Mouse (Mus musculus) urinary bladder, postnatal 25 days (tissue): ENCODE results near the gene Ddx19a.
"Not testable (repeated sequence)": the region's sequence is repeated elsewhere in the genome, so short reads cannot be mapped to it uniquely, and the experiment has no call there.

Source experiments
- DNase-seq: peaks from one replicate; pipeline ENCODE4 v3.0.0; 2022; ENCODE audit warnings: low spot score

The Ddx19a gene

GRCm38 (mm10) chr8:110969910-110970770 is 27.5 kb downstream of the Ddx19a start:
- DNase-seq: peak; percentile 68

GRCm38 (mm10) chr8:110967326-110967725 is 30.3 kb downstream of the Ddx19a start:
- DNase-seq: no peak

- no peak for DNase-seq
Observed at GRCm38 (mm10) chr8:110966586-110966985, 31.0 kb downstream of the Ddx19a start.

GRCm38 (mm10) chr8:110965594-110965993 is 32.0 kb downstream of the Ddx19a start:
- peak; percentile 64 for DNase-seq

- DNase-seq: no peak
Observed at GRCm38 (mm10) chr8:110964666-110965065, 32.9 kb downstream of the Ddx19a start.

GRCm38 (mm10) chr8:110963051-110963450 is 34.5 kb downstream of the Ddx19a start:
- no peak for DNase-seq

- DNase-seq: no peak
Observed at GRCm38 (mm10) chr8:110959906-110960305, 37.7 kb downstream of the Ddx19a start.

GRCm38 (mm10) chr8:110959071-110959780 is 38.4 kb downstream of the Ddx19a start:
- no peak for DNase-seq

- DNase-seq: not testable (repeated sequence)
Observed at GRCm38 (mm10) chr8:110958553-110958952, 39.0 kb downstream of the Ddx19a start.

- DNase-seq: no peak
Observed at GRCm38 (mm10) chr8:110958135-110958534, 39.5 kb downstream of the Ddx19a start.

- no peak for DNase-seq
Observed at GRCm38 (mm10) chr8:110957471-110957870, 40.1 kb downstream of the Ddx19a start.

GRCm38 (mm10) chr8:110956619-110957450 is 40.8 kb downstream of the Ddx19a start:
- no peak for DNase-seq

GRCm38 (mm10) chr8:110954776-110955175 is 42.8 kb downstream of the Ddx19a start:
- DNase-seq: no peak

GRCm38 (mm10) chr8:110950065-110950484 is 47.5 kb downstream of the Ddx19a start:
- DNase-seq: no peak

GRCm38 (mm10) chr8:110945716-110946115 is 51.9 kb downstream of the Ddx19a start:
- DNase-seq: no peak

GRCm38 (mm10) chr8:110944276-110944876 is 53.2 kb downstream of the Ddx19a start:
- DNase-seq: no peak

GRCm38 (mm10) chr8:110941453-110941948 is 56.1 kb downstream of the Ddx19a start:
- DNase-seq: peak; percentile 62

- no peak for DNase-seq
Observed at GRCm38 (mm10) chr8:110940682-110941452, 56.7 kb downstream of the Ddx19a start.

- no peak for DNase-seq
Observed at GRCm38 (mm10) chr8:110938882-110939589, 58.6 kb downstream of the Ddx19a start.

- no peak for DNase-seq
Observed at GRCm38 (mm10) chr8:110936217-110936616, 61.4 kb downstream of the Ddx19a start.
